Mouse (Mus musculus) intestine, embryonic 14.5 days (tissue): Measurements from ENCODE around the gene Mybpc3. TPM values are rescaled to one million over a fixed set of nuclear protein-coding genes. Genes with fewer than 3 reads are reported as not detected.

Source experiments
- ATAC-seq: fragments of 200-750 bp; cut with Nextera tagmentation; replicated peaks from 2 replicates; pipeline ENCODE4 v1.8.0; 2017; ENCODE audit warnings: low read depth, moderate number of reproducible peaks, moderate TSS enrichment, moderate library complexity; ENCODE audit not compliant: low FRiP score, low TSS enrichment
- DNase-seq: peaks from one replicate; pipeline ENCODE4 v3.0.0-alpha.2; 2018; ENCODE audit warnings: low spot score
- H3K27ac ChIP-seq: fragments of 300-500 bp; sonication (generic); 2 replicates; pipeline ENCODE4 v1.5.1; 2014; ENCODE audit warnings: low read depth, mild to moderate bottlenecking, control low read depth
- H3K27me3 ChIP-seq: fragments of 300-500 bp; sonication (generic); replicated peaks from 2 replicates; pipeline ENCODE4 v1.6.1; 2014; ENCODE audit warnings: low read length, control low read depth; ENCODE audit not compliant: control insufficient read depth, insufficient read depth
- H3K36me3 ChIP-seq: fragments of 300-500 bp; sonication (generic); 2 replicates; pipeline ENCODE4 v1.6.1; 2014; ENCODE audit warnings: low read length, control low read depth; ENCODE audit not compliant: control insufficient read depth, insufficient read depth
- H3K4me1 ChIP-seq: fragments of 300-500 bp; sonication (generic); replicated peaks from 2 replicates; pipeline ENCODE4 v1.6.1; 2014; ENCODE audit warnings: low read length, control low read depth, mixed read lengths; ENCODE audit not compliant: control insufficient read depth, insufficient read depth
- H3K4me2 ChIP-seq: fragments of 300-500 bp; sonication (generic); 2 replicates; pipeline ENCODE4 v1.6.1; 2014; ENCODE audit warnings: low read length
- H3K4me3 ChIP-seq: fragments of 300-500 bp; sonication (generic); 2 replicates; pipeline ENCODE4 v1.5.1; 2014; ENCODE audit warnings: low read depth, low read length, control low read depth, mixed read lengths
- H3K9ac ChIP-seq: fragments of 300-500 bp; sonication (generic); 2 replicates; pipeline ENCODE4 v1.6.1; 2014; ENCODE audit warnings: mild to moderate bottlenecking, low read length
- H3K9me3 ChIP-seq: fragments of 300-500 bp; sonication (generic); 2 replicates; pipeline ENCODE4 v1.6.1; 2016; ENCODE audit warnings: low read length, control low read depth; ENCODE audit not compliant: control insufficient read depth
- WGBS: fragments of 180-500 bp; shearing (Covaris S2); extraction: QIAGEN DNeasy Blood & Tissue Kit; methylation state at CpG from one replicate; pipeline ENCODE4 v1.1.7; 2014; 5-methylcytosine and 5-hydroxymethylcytosine counted together
- polyA plus RNA-seq: library from polyadenylated mRNA; unstranded; fragments of >200 nt; fragmentation: Nextera tagmentation; extraction: Ambion mirVana; gene quantifications from 2 replicates; pipeline ENCODE4 v1.2.1, GENCODE M21; 2014

Mybpc3 gene
- polyA plus RNA-seq, 1 experiment from 2014 or later, result not detected

DNA sequence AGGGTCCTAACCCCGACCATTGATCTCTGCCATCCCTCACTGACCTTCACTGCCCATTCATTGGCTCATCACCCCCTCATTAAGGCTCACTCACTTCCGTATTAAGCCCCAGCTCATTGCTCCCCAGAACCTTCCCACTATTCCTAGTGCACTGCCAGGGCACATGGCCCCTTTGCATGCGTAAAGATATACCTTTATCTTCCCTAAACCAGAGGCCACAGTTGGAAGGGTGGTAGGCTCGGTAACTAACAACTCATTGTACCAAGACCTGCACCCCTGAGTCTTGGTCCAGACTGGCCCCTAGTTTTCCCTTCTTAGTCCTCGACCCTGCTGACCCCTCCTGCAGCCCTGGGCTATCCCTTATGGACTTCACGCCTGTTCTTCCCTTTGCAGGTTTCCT is 4.1 kb upstream of the Mybpc3 start:
- Histone ChIP-seq H3K9ac (no peak overlapping the region), H3K9me3 (no peaks in the 10 kb centered on the region), H3K36me3 (no peaks in the 10 kb centered on the region), H3K27ac (no peak overlapping the region), H3K4me3 (no peak overlapping the region), H3K27me3 (no peaks in the 10 kb centered on the region; the same call in 1 of the 2 replicates), H3K4me1 (0 out of 2 replicates have a peak, but pooled peaks cover 3% of the 10 kb centered on the region), H3K4me2 (no peak overlapping the region)
- no peak for DNase-seq
- ATAC-seq, result no peak
- WGBS, result 72% methylated on average over 6 of the region's 6 CpGs

DNA sequence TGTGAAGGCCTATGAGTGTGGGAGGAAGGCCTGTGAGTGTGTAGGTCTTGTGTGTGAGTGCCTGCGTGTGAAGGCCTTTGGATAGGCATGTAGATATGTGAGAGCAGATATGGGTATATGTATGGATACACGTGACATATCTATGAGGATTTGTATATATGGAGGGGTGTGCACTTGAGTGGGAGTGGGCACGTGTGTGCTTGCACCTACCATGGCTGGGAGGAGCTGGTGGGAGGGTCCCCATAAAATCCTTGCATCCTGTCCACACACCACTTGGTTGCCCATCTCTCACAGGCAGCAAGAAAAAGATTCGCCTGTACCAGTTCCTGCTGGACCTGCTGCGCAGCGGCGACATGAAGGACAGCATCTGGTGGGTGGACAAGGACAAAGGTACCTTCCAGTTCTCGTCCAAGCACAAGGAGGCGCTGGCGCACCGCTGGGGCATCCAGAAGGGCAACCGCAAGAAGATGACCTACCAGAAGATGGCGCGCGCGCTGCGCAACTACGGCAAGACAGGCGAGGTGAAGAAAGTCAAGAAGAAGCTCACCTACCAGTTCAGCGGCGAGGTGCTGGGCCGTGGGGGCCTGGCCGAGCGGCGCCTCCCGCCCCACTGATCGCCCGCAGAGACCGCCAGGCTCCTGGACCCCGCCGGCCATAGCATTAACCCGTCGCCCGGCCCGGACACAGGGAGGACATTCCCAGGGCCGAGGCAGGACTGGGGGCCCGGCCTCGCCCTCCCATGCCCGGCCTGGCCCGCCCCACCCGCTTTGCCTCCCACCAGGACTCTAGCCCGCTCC is 3.0 kb upstream of the Mybpc3 start:
- Histone ChIP-seq H3K9ac (peak overlapping the region; percentile 38), H3K36me3 (no peaks in the 10 kb centered on the region), H3K4me2 (peak overlapping the region; percentile 81), H3K27me3 (no peaks in the 10 kb centered on the region; the same call in 1 of the 2 replicates), H3K4me3 (peak overlapping the region; percentile 35), H3K27ac (no peak overlapping the region), H3K4me1 (0 out of 2 replicates have a peak, but pooled peaks cover 3% of the 10 kb centered on the region), H3K9me3 (no peaks in the 10 kb centered on the region)
- DNase-seq, result peak; percentile 99
- WGBS, result 7% methylated on average over 39 of the region's 42 CpGs
- ATAC-seq, result peak; percentile 72

DNA sequence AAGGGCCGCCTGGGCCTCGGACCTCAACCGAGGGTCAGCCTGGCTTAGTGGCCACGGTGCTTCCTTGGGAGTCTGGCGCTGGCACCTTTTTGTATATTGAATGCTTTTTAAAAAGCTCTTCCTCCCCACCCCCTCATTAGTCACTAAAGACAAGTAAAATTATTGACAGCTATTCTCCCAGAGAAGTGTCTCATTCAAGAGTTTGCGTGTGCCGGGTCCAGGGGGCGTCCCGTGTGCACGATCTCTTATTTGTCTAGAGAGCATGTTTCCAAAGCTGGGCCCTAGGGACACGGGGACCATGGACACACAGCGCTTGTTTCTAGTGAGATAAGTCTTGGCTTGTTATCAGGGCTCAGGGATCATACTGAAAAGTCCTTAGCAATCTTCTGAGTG is 2.4 kb upstream of the Mybpc3 start:
- no peaks in the 10 kb centered on the region for H3K9me3 ChIP-seq
- ATAC-seq, result no peak
- H3K36me3 ChIP-seq, result no peaks in the 10 kb centered on the region

DNA sequence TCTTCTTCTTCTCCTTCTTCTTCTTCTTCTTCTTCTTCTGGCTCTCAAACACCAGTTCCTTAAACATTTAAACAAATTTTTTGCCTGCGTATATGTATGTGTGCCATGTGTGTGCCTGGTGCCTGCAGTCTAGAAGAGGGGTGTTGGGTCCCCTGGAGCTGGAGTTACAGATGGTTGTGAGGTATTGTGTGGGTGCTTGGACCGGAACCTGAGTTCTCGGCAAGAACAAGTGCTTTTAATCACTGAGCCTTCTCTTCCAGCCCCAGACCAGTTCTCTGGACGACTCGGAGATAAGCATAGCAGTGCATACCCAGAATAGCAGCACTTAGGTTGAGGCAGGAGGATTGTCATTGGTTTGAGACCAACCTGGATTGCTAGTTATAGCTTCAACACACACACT is 1.1 kb upstream of the Mybpc3 start:
- Histone ChIP-seq H3K9ac (no peak overlapping the region), H3K4me2 (no peak overlapping the region), H3K36me3 (no peaks in the 10 kb centered on the region), H3K9me3 (no peaks in the 10 kb centered on the region), H3K4me3 (no peak overlapping the region), H3K27ac (no peak overlapping the region), H3K4me1 (0 out of 2 replicates have a peak, but pooled peaks cover 3% of the 10 kb centered on the region), H3K27me3 (no peaks in the 10 kb centered on the region; the same call in 1 of the 2 replicates)
- ATAC-seq, result no peak
- no peak for DNase-seq
- WGBS, result 86% methylated on average over 5 of the region's 5 CpGs

More for the DNA sequence above, 2.4 kb upstream of the Mybpc3 start:
- Histone ChIP-seq H3K27me3 (no peaks in the 10 kb centered on the region; the same call in 1 of the 2 replicates), H3K4me3 (peak overlapping the region; percentile 35), H3K27ac (no peak overlapping the region), H3K9ac (peak overlapping the region; percentile 38), H3K4me1 (0 out of 2 replicates have a peak, but pooled peaks cover 3% of the 10 kb centered on the region), H3K4me2 (peak overlapping the region; percentile 81)
- WGBS, result 34% methylated on average over 12 of the region's 12 CpGs
- DNase-seq, result peak; percentile 56

DNA sequence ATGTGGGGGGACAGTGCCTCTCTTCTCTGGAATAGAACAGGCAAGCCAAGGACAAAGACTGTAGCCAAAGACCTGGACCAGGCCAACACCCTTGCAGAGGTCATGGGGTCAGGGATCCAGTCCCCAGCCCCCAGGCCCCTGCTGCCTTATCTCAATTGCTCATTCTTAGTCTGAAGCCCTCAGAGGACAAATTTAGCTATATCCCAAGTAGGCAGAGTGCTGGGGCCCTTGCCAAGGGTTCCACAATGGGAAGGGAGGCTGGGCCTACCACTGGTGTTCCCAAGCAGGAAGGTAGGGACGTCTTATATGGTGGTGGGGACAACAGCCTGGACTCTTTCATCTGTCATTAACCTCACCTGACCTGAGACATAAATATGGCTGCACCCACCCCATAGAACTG is 703 bp downstream of the Mybpc3 start:
- Histone ChIP-seq H3K4me3 (no peak overlapping the region), H3K9ac (no peak overlapping the region), H3K4me1 (0 out of 2 replicates have a peak, but pooled peaks cover 3% of the 10 kb centered on the region), H3K4me2 (no peak overlapping the region), H3K36me3 (no peaks in the 10 kb centered on the region), H3K27ac (no peak overlapping the region), H3K27me3 (no peaks in the 10 kb centered on the region; the same call in 1 of the 2 replicates), H3K9me3 (no peaks in the 10 kb centered on the region)
- no peak for DNase-seq
- 58% methylated on average over 1 of the region's 1 CpGs for WGBS
- ATAC-seq, result no peak

DNA sequence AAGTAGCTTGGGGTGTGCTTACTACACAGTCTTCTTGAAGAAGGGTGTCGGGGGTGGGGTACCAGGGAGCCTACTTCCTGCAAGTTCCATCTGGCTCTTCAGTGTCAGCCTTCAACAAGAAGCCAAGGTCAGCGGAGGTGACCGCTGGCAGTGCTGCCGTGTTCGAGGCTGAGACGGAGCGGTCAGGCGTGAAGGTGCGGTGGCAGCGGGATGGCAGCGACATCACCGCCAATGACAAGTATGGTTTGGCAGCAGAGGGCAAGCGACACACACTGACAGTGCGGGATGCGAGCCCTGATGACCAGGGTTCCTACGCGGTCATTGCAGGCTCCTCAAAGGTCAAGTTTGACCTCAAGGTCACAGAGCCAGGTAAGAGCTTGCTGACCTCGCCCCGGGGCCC is 1.1 kb downstream of the Mybpc3 start:
- no peaks in the 10 kb centered on the region; the same call in 1 of the 2 replicates for H3K27me3 ChIP-seq
- H3K27ac ChIP-seq, result no peak overlapping the region
- H3K36me3 ChIP-seq, result no peaks in the 10 kb centered on the region
- WGBS, result 92% methylated on average over 19 of the region's 19 CpGs
- H3K4me3 ChIP-seq, result no peak overlapping the region
- no peaks in the 10 kb centered on the region for H3K9me3 ChIP-seq
- no peak for DNase-seq
- ATAC-seq, result no peak
- H3K4me1 ChIP-seq, result 0 out of 2 replicates have a peak, but pooled peaks cover 3% of the 10 kb centered on the region
- no peak overlapping the region for H3K4me2 ChIP-seq
- H3K9ac ChIP-seq, result no peak overlapping the region

DNA sequence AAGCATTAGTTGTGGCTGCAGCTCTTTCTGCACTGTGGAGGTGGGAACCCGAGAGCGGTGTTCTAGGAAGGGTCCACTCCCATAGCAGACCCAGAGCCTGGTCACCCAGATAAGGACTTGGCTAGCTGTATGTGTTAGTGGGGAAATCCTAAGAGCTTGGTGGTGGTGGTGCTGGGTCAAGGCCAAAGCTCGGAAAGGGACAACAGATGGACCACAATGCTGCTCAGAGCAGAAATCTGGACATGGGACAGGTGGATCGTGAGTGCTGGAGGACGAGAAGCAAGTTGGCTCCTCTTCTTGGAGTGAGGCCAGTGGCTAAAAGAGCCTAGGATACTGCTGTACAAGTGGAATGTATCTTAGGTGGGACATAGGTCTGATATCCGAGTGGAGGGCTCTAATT is 1.6 kb downstream of the Mybpc3 start:
- Histone ChIP-seq H3K9me3 (no peaks in the 10 kb centered on the region), H3K36me3 (no peaks in the 10 kb centered on the region), H3K27me3 (no peaks in the 10 kb centered on the region; the same call in 1 of the 2 replicates), H3K9ac (no peak overlapping the region), H3K4me1 (0 out of 2 replicates have a peak, but pooled peaks cover 3% of the 10 kb centered on the region), H3K4me2 (no peak overlapping the region), H3K4me3 (no peak overlapping the region), H3K27ac (no peak overlapping the region)
- ATAC-seq, result no peak
- WGBS, result 90% methylated on average over 6 of the region's 6 CpGs
- DNase-seq, result no peak

DNA sequence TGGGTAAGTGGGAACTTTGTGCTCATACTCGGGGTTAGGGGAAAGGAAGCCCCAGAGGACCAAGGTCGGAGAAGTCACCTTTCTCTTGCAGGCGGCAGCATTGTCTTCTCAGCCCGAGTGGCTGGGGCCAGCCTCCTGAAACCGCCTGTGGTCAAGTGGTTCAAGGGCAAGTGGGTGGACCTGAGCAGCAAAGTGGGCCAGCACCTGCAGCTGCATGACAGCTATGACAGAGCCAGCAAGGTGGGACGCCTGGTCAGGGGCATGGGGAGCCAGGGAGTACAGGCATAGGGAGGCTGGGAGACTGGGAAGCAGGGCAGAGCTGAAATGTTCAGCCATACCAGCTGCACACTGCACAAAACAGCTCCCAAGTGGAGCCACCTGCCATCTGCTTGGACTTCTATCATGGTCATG is 2.3 kb downstream of the Mybpc3 start:
- ATAC-seq (no peak), DNase-seq (no peak)
- 0 out of 2 replicates have a peak, but pooled peaks cover 3% of the 10 kb centered on the region for H3K4me1 ChIP-seq
- H3K36me3 ChIP-seq, result no peaks in the 10 kb centered on the region
- no peak overlapping the region for H3K27ac ChIP-seq
- H3K4me3 ChIP-seq, result no peak overlapping the region
- 67% methylated on average over 6 of the region's 6 CpGs for WGBS
- no peaks in the 10 kb centered on the region for H3K9me3 ChIP-seq
- H3K27me3 ChIP-seq, result no peaks in the 10 kb centered on the region; the same call in 1 of the 2 replicates
- H3K9ac ChIP-seq, result no peak overlapping the region
- no peak overlapping the region for H3K4me2 ChIP-seq
